Mouse (Mus musculus) G1E (cell line): ENCODE data around the gene Ccdc187.

Experiments used
- CTCF ChIP-seq: IDR thresholded peaks from 2 replicates; pipeline ENCODE4 v1.5.1; 2012; ENCODE audit warnings: low read depth, low read length, inconsistent platforms, mixed read lengths
- GATA1 ChIP-seq: IDR thresholded peaks from 2 replicates; pipeline ENCODE4 v1.6.1; 2012; ENCODE audit warnings: borderline replicate concordance, low read length, inconsistent platforms, mixed read lengths
- POLR2AphosphoS5 ChIP-seq: IDR thresholded peaks from 2 replicates; pipeline ENCODE4 v1.6.1; 2012; ENCODE audit warnings: low read depth, low read length, inconsistent platforms; ENCODE audit not compliant: insufficient replicate concordance
- TAL1 ChIP-seq: conservative IDR thresholded peaks from 2 replicates; pipeline ENCODE4 v1.6.1; 2012; ENCODE audit warnings: low read depth, low read length, inconsistent platforms, mixed read lengths

GRCm38 (mm10) chr2:26198488-26198887, 95.9 kb downstream of the Ccdc187 start:
- TF ChIP-seq CTCF = no peak
- no peak for TF ChIP-seq POLR2AphosphoS5
- no peak for TF ChIP-seq GATA1
- TF ChIP-seq TAL1 = no peak
